Mouse (Mus musculus) megakaryocyte, adult 5-6 weeks (primary cell): Measurements from ENCODE around the gene Asxl2. TPM values are rescaled to one million over a fixed set of nuclear protein-coding genes. Genes with fewer than 3 reads are reported as not detected.
A peak's percentile ranks its signal among the peaks of the same experiment; 100 is the strongest.
"Not testable (repeated sequence)": the region's sequence is repeated elsewhere in the genome, so short reads cannot be mapped to it uniquely, and the experiment has no call there.

Source experiments
- ATAC-seq: 2 replicates; pipeline ENCODE4 v1.8.0; 2016; ENCODE audit warnings: mild to moderate bottlenecking, inconsistent platforms; ENCODE audit not compliant: poor library complexity, severe bottlenecking
- total RNA-seq, 2 experiments: library from RNA; stranded (forward) in 1 of 2; stranded (reverse) in 1 of 2; fragments of 153-499, 151-499 nt in 1 of 2; fragments of 221-1000, 200-1000 nt in 1 of 2; gene quantifications; 2 replicates each; pipeline versions ENCODE4 v1.2.3 to v1.2.4; 2015 to 2017

The Asxl2 gene
- total RNA-seq, 2 experiments from 2014 or later = 29.0 to 38.8 TPM

DNA sequence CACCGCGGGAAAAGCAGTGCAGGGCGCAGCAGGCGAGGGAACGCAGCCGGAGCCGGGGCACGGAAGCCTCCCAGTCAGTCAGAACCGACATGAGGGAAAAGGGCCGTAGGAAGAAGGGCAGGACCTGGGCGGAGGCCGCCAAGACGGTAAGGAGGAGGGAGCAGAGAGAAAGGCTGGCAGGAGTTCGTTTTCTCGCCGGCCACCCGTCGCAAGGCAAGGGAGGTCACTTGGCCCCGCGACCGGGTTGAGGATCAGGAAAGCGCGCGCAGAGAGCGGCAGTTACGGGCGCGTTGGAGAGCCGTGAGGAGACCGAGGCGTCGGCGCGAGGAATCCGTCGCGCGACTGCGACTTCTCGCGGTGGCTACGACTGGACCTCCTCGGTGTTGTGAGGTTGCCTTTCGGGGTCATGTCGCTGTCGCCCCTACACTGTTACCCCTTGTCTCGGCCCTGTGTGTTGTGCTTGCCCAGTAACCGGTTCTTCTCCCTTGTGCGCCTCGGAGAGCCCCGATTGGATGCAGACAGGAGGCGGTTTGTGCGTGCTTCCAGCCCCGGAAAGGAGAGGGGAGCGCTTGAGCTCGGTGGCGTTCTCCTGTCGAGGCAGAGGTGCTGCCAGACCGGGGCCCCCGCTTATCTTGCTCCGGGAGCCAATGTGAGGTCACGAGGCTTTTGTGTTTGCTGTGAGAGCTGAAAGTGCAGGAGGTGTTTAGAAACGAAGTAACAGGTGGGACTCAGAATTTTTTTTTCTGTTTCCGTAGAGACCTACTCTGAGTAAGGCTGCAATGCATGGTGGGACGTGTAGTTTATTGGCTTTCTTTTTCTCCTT lies 621 bp downstream of the Asxl2 start:
- peak; percentile 69 for ATAC-seq

- no peak for ATAC-seq
Observed at GRCm38 (mm10) chr12:3427891-3428775, 1.5 kb downstream of the Asxl2 start.

DNA sequence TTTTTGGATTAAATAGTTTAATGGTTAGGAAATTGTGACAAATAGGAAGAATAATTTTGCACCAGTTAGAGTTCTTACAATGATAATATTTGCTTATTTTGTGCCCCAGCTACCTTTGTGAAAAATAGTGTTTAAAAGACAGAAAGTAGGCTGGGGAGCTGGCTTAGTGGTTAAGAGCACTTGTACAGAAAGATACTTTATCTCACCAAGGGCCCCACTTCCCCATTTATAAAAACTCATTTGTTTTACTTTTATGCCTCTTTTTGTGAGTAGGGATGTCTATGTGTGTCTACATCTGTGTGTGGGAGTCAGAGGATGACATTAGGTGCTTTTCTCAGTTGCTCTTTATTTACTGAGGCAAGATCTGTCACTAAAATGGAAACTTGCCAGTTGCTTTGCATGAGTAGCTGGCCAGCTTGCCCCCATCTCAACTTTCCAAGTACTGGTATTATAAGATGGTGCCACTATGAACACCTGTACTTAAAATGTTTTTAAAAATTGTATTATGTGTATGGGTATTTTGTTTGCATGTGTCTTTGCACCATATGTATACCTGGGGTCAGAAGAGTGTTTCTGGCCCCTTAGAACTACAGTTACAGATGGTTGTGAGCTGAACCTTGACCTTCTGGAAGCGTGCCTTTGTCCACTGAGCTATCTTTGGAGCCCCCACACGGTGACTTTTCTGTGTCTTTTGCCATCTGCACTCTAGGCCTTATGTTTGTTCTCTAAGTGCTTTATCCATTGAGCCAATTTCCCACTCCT lies 3.2 kb downstream of the Asxl2 start:
- no peak for ATAC-seq

GRCm38 (mm10) chr12:3430443-3430753 lies 3.7 kb downstream of the Asxl2 start:
- no peak for ATAC-seq

DNA sequence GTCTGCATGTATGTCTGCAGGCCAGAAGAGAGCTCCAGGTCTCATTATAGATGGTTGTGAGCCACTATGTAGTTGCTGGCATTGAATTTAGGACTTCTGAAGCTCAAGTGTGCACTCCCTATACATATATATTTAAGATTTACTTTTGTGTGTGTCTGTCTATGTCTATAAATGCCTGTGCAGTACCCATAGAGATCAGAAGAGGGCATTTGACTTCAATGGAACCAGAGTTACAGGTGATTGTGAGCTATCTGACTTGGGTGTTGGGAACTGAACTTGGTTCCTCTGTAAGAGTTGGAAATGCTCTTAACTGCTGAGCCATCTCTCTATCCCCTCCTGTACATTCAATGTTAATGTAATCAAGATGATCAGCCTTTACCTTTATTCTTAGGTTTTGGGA lies 4.3 kb downstream of the Asxl2 start:
- no peak for ATAC-seq

GRCm38 (mm10) chr12:3433736-3434135 lies 7.1 kb downstream of the Asxl2 start:
- no peak; the same call in 1 of the 2 replicates for ATAC-seq

GRCm38 (mm10) chr12:3436446-3436845 lies 9.8 kb downstream of the Asxl2 start:
- ATAC-seq = no peak

- peak; percentile 60; the same call in 1 of the 2 replicates for ATAC-seq
Observed at GRCm38 (mm10) chr12:3437815-3438214, 11.2 kb downstream of the Asxl2 start.

GRCm38 (mm10) chr12:3440916-3441315 lies 14.3 kb downstream of the Asxl2 start:
- ATAC-seq = 0 out of 2 replicates have a peak, but pooled peaks have one; percentile 10

DNA sequence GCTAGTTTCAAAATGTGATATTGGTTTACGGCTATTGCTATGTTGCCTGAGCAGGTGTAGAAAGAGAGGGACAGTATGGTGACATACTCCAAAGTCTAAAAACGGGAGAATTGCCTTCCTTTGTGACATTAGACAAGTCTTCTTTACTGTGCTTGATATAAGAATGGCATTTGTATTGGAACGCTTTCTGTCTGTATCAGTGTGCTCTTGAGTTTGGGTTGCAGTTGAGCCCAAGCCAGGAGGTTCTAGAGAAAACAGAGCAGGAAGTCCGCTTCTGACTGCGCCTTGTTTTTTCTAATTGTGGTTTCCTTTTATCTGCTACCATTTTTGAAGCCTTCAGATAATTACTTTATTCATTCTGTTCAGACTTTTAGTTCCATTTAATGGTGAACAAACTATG lies 14.7 kb downstream of the Asxl2 start:
- ATAC-seq = peak; percentile 51

- no peak for ATAC-seq
Observed at GRCm38 (mm10) chr12:3453554-3453953, 26.9 kb downstream of the Asxl2 start.

- no peak for ATAC-seq
Observed at GRCm38 (mm10) chr12:3463087-3463486, 36.4 kb downstream of the Asxl2 start.

DNA sequence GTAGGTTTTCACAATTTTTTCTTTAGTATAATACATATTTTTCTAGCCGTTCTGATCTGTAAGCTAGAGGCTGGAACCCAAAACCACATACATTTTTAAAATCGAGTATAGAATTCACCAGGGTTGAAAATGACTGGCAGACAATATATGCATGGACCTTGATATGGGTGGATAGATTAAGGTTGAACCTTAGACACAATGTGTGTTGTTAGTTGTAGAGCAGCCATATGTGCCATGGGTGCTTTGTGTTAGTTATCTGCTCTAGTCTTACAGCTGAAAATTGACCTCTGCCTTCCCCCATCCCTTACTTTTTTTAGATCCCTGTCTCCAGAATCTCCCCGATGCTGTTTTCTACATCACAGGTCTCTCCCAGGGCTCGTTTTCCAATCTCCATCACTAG lies 73.0 kb downstream of the Asxl2 start:
- ATAC-seq = no peak

- ATAC-seq = no peak
Observed at GRCm38 (mm10) chr12:3500071-3500470, 73.4 kb downstream of the Asxl2 start.

DNA sequence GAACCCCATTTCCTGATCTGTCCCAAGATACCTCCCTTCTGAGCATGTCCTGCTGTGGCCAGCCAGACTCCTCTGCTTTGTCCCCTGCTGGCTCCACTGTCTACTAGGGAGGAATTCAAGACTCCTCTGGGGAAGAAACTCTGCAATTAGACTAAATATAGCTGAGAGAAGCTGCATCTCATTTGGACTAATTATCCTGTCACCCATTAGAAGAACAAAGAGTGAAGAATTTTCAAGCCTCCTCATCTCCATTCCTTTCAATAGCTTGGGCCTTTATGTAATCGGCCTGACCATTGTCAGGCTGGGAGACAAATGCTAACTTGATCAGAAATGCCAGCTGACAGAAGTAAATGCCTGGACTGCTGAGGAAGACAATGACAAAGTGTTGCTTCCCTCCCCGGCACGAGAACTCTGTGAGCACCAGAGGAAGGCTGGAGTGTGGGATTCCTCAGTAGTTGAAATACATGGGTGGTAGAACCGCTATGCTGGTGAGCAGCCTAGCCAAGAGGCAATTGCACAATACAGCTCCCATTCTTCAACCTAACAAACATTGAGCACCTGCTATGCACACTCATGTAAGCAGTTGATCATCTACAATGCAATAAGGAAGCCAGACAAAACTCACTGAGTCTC lies 92.1 kb downstream of the Asxl2 start:
- ATAC-seq = no peak

DNA sequence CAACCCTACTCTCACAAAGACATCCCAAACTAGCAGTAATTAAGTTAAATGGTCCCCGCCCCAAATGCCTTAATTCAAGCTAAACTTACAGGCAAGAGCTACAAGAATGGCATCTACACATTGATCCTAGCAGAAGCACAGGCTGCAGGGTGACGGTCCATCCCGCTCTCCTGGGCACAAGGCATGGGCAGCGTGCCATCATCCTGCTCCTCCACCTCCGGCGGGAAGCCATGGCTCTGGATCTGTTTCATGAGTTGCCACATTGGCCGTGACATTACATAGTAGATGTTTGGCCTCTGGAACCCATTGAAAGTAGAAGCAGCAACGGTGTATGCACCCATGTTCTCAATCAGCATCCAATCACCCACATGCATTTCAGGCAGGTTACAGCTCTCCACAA lies 95.1 kb downstream of the Asxl2 start:
- not testable (repeated sequence) for ATAC-seq

GRCm38 (mm10) chr12:3525536-3525935 lies 98.9 kb downstream of the Asxl2 start:
- ATAC-seq = peak; percentile 82

DNA sequence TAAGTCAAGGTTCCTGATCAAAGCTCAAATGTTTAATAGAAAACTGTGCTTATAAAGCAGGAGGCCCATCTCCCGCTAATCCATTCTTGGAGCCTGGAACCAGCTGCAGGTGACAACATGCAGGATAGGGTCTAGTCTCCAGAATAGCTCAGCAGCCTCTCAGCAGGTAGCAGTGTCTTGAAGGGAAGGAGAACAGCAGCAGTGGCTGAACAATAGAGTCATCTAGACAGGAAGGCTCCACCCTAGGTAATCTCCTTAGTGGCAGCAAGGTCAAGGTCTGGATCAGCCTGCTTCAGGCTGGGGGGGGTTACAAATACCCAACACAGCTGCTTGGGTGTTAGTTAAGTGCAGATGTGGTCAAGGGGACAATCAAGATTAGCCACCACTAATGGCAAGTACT lies 108.8 kb downstream of the Asxl2 start:
- ATAC-seq = not testable (repeated sequence)

DNA sequence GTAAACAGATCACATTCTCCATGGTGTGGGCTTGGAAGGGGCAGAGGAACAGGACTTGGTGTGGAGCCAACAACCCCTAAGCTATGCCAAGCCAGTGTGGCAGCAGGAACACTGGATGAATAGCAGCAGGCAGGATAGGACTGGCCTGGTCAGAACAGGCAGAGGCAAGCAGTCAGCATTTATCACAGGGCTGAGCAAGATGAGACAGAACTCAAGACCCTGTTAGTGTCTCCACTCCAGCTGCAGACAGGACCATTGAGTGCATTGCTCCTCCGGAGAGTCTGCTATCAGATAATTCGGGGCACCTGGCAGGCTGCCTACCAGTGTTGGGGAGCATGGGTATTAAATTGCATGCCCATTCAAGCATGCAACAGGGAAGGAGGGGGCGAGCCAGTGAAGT lies 111.0 kb downstream of the Asxl2 start:
- ATAC-seq = no peak

- ATAC-seq = no peak
Observed at GRCm38 (mm10) chr12:3538036-3538435, 111.4 kb downstream of the Asxl2 start.

DNA sequence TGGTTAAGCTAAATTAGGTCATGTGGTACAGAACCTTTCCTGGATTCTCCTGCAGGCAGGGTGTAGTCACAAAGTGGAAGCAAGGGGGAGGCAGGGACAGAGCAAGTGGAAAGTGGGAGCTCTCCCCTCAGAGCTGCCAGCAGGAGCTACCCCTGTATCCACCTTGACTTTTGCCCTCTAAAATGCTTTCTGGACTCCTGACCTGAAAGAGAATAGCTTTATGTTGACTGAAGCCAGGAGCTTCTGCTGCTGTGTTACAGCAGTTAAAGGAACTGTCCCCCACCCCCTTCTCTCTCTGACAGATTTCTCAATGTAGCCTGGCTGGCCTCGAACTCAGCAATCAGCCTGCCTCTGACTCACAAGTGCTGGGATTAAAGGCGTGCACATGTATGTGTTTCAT lies 112.9 kb downstream of the Asxl2 start:
- ATAC-seq = no peak
